Mouse (Mus musculus) lung, adult 18-20 months (tissue): Measurements from ENCODE around the gene Adgrv1.
"Not testable (repeated sequence)": the region's sequence is repeated elsewhere in the genome, so short reads cannot be mapped to it uniquely, and the experiment has no call there.

Source experiments
- DNase-seq, 2 experiments: peaks; one replicate each; pipeline ENCODE4 v3.0.0; 2022; ENCODE audit warnings: mixed read lengths in 2 of 2

Gene Adgrv1

GRCm38 (mm10) chr13:81332018-81332417, 300.9 kb downstream of the Adgrv1 start:
- DNase-seq = no peak

DNA sequence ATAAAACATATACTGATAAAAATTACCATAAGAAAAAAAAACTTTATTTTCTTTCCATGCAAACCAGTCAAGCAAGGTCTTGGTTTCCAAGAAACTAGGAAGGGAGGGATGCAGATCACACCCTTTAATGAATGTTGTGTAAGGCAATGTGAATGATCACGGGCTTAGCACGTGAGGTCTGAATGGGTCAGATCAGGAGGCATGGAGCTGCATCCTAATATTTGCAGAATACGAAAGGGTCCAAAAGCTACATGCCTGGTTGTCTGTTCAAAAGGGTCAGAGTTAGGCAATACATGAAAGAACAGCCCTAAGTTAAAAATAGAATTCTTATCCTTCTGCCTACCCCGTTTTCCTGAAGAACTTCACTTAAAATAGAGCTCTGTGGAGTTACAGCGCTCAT, 303.2 kb downstream of the Adgrv1 start:
- no peak for DNase-seq

DNA sequence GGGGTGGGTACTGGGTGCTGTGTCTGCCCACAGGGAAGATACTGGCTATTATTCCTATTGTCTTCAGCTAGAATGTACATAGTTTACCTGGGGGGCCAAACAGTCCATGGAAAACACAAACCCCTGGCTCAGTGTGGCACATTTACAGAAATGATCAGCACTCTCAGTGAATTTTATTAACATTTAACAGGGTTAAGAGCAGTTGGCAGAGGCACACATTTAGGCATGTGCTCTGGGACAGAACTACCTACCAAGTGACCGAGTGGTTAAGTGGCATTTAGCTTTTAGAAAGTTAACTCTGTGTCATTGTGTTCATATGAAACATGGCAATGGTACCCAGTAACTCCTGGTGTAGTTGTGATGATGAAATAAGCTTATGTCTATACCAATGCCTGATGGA, 304.8 kb downstream of the Adgrv1 start:
- DNase-seq = no peak

- DNase-seq = no peak
Measured at GRCm38 (mm10) chr13:81325606-81326215, 307.2 kb downstream of the Adgrv1 start.

GRCm38 (mm10) chr13:81323546-81324316, 309.2 kb downstream of the Adgrv1 start:
- no peak for DNase-seq

GRCm38 (mm10) chr13:81316581-81316980, 316.4 kb downstream of the Adgrv1 start:
- no peak for DNase-seq

GRCm38 (mm10) chr13:81314306-81315120, 318.4 kb downstream of the Adgrv1 start:
- DNase-seq = no peak

DNA sequence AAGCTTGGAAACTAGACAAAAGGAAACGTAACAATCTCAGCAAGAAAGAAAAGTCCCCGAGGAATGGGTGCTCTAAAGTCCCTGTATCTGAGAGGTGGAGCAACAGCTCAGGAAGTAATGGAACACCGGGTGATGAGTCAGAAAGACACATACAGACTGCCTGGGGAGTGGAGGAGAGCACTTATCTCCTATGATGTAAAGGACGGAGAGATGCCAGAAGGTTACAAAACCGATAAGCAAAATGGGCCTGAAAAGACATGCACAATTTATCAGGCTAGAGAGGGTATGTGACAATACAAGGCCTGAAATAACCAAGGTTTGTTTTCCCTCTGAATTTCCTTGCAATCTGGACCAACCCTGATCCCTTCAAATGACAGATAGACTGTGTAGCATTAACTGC, 320.8 kb downstream of the Adgrv1 start:
- no peak for DNase-seq

- DNase-seq = no peak
Measured at GRCm38 (mm10) chr13:81300851-81301250, 332.1 kb downstream of the Adgrv1 start.

- DNase-seq = no peak
Measured at GRCm38 (mm10) chr13:81294106-81294505, 338.8 kb downstream of the Adgrv1 start.

DNA sequence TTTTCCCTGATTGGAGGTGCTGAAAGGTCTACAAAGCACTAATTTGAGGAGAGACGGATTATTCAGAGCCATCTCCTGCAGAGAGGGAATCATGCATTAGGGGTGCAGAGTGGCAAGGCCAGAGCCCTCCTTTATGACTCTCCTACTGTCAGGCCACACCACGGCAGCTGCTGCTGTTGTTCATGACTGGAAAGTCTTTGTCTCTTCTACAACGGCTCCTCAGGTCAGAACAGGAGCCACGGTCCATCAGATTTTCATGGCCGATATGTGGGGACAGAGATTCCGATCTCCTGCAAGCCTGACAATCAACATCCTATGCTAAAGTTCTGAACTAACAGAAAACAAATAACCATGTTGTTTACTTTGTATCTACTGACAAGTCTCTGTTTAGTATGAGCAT, 350.8 kb downstream of the Adgrv1 start:
- DNase-seq = no peak

GRCm38 (mm10) chr13:81280650-81281229, 352.2 kb downstream of the Adgrv1 start:
- DNase-seq = no peak

- peak; percentile 36 to 63 for DNase-seq
Measured at GRCm38 (mm10) chr13:81279351-81279736, 353.6 kb downstream of the Adgrv1 start.

DNA sequence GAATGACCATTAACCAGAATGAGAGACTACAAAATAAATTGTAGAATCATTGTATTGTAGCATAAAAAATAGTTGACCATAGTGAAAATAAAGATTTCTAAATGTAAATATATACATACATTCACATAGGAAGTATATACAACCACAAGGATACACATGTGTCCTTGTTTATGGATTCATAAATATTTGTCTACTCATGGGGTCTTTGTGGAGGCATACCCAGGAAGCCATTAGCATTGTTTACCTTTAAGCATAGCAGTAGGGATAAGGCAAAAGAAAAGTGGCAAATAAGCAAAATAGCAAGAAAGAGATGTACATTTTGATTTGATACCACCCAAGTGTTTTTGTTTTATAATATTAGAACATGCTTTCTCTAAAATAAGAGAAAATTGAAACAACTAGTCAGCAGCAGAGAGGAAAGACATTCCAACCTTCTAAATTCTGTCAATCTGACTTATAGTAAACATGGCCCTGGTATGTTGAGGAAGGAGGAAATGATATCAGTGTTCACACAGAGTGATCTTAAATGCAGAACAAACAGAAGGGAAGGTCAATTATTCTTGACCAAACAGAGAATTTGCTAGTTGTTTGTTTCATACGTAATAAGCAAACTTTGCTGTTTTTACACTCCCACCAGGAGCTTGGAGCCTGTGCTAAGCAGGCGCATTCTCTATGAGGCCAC, 354.1 kb downstream of the Adgrv1 start:
- no peak for DNase-seq

GRCm38 (mm10) chr13:81273837-81274236, 359.1 kb downstream of the Adgrv1 start:
- DNase-seq = no peak

- DNase-seq = no peak
Measured at GRCm38 (mm10) chr13:81270396-81270795, 362.6 kb downstream of the Adgrv1 start.

- no peak for DNase-seq
Measured at GRCm38 (mm10) chr13:81269056-81269455, 363.9 kb downstream of the Adgrv1 start.

DNA sequence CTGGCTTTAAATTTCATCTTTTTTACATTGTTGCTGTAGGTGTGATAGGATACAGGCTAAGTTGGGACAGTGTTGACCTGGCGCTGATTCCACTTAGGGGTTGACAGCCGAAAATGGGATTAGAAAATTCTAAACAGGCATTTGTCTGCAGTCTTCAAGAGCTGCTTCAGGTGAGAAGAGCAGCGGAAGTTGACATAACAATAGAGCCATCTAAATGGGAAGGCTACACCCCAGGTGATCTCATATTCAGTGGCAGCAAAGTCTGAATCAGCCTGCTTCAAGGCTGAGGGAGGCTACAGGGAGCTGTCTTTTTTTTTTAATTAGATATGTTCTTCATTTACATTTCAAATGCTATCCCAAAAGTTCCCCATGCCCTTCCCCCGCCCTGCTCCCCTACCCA, 365.5 kb downstream of the Adgrv1 start:
- not testable (repeated sequence) for DNase-seq

DNA sequence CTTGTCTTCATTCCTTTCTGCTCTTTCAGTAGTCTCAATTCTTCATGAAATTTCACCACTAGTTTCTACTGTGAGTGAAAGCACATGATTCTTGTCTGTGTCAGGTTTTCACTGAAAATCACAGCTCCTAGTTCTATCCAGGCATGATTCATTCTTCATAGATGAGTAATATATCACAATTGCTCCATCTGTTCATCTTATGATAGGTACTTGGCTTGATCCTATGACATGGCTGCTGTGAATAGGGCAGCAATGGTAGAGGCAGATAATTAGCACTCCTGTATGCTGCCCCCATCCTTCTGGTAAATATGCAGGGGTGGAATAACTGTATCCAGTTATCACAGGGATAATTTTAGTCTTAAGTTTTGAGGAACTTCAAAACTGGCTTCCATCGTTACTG, 368.5 kb downstream of the Adgrv1 start:
- DNase-seq = no peak

GRCm38 (mm10) chr13:81241181-81241580, 391.8 kb downstream of the Adgrv1 start:
- no peak for DNase-seq

DNA sequence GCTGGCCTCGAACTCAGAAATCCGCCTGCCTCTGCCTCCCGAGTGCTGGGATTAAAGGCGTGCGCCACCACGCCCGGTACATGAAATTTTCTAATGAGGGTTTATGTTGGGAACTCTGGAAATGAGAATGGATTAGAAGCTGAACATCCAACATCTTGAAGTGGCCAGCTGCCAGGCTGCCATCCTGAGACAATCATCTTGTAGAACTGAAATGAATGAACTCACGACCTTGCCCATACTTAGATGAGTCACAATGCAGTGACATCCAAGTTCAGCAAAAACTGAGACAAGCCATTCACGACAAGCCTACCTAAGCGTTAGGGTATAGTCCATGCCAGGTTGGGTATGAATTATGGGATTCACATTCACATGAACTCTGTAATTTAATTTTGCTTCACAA, 393.1 kb downstream of the Adgrv1 start:
- no peak for DNase-seq

- DNase-seq = no peak
Measured at GRCm38 (mm10) chr13:81239427-81239826, 393.5 kb downstream of the Adgrv1 start.

DNA sequence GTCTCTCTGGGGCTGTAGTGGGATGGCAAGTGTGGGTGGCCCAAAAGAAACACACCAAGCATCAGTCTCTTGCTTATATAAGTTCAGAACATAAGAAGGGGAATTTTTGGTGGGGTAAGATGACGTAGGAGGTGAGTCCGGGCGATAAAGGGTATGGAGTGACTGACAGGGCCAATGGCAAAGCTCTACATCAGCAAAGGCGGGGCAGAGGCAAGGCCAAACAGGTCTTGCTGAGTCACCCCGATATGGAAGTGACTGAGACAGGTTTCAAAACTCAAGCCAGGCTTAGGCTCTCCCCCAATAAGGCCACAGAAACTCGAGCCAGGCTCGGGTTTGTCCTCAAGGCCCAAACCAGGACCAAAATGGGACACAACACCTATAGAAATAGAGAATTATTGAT, 394.1 kb downstream of the Adgrv1 start:
- DNase-seq = no peak
